Mouse (Mus musculus) bone marrow, adult 2 months (tissue): Measurements from ENCODE around the gene Tbcd.

Source experiments
- CTCF ChIP-seq: fragments of 200-500 bp; IDR thresholded peaks from 2 replicates; pipeline ENCODE4 v1.5.1; 2011; ENCODE audit warnings: low read length, control low read depth; ENCODE audit not compliant: control insufficient read depth, insufficient read depth
- POLR2A ChIP-seq: fragments of 200-500 bp; IDR thresholded peaks from 2 replicates; pipeline ENCODE4 v1.6.1; 2011; ENCODE audit warnings: low read depth, mild to moderate bottlenecking, control low read depth, low read length, borderline replicate concordance; ENCODE audit not compliant: control insufficient read depth

DNA sequence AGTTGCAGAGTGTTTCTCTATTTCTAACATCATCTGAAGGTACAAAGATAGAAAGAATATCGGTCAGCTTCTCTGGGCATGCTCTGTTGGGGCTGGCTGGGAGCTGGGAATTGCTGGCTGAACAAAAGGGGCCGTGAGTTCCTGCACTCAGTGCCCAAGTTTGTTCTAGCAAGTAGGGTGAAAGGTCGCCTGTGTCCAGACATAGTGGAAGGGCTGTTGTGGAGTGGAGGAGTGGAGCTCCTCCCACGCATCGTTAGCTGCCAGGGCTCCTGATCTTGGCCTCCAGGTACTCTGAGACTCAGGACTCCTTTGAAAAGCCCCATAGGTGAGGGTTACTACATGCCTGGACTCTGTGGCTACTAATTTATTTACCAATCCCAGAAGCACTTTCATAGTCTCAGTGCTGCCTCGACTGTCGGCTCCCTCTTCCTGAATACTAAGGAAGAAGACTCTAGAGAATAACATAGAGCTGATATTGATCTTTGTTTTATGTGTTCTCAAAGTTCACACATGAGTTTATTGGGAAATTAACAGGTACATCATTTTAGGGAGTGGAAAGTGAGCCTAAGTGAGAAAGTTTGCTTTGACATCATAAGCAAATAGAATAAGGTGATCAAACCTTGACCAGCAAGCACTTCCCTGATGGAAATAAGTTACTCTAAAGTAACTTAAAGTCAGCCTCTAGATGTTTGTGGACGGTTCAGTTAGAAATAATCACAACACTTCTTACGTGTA, 58.9 kb downstream of the Tbcd start:
- TF ChIP-seq POLR2A (no peak), CTCF (no peak)
